Mouse (Mus musculus) layer of hippocampus, adult 18-20 months (tissue): ENCODE data around the gene Fer. TPM values are rescaled to one million over a fixed set of nuclear protein-coding genes. Genes with fewer than 3 reads are reported as not detected.

Source experiments
- DNase-seq, 2 experiments: peaks; one replicate each; pipeline ENCODE4 v3.0.0; 2022; ENCODE audit warnings: low spot score in 2 of 2
- total RNA-seq, 2 experiments: library from RNA; stranded (reverse); gene quantifications; 2 replicates each; pipeline ENCODE4 v1.2.3; 2021

Gene Fer
- total RNA-seq, 2 experiments from 2014 or later = 33.5 to 35.4 TPM

- DNase-seq = no peak
Measured at GRCm38 (mm10) chr17:63974253-63974652, 111.4 kb downstream of the Fer start.

- no peak for DNase-seq
Measured at GRCm38 (mm10) chr17:63978794-63979571, 116.1 kb downstream of the Fer start.

GRCm38 (mm10) chr17:63980167-63980566 is 117.3 kb downstream of the Fer start:
- no peak for DNase-seq

- no peak for DNase-seq
Measured at GRCm38 (mm10) chr17:63988710-63989109, 125.8 kb downstream of the Fer start.

GRCm38 (mm10) chr17:63991160-63991559 is 128.3 kb downstream of the Fer start:
- no peak for DNase-seq

- peak; percentile 19 to 65 for DNase-seq
Measured at GRCm38 (mm10) chr17:63995921-63996320, 133.1 kb downstream of the Fer start.

GRCm38 (mm10) chr17:63997643-63998042 is 134.8 kb downstream of the Fer start:
- no peak for DNase-seq

- no peak for DNase-seq
Measured at GRCm38 (mm10) chr17:64003444-64003843, 140.6 kb downstream of the Fer start.

GRCm38 (mm10) chr17:64005575-64006249 is 142.8 kb downstream of the Fer start:
- no peak for DNase-seq

- DNase-seq = no peak
Measured at GRCm38 (mm10) chr17:64016606-64017005, 153.7 kb downstream of the Fer start.

- no peak for DNase-seq
Measured at GRCm38 (mm10) chr17:64018240-64018639, 155.4 kb downstream of the Fer start.

GRCm38 (mm10) chr17:64018870-64019269 is 156.0 kb downstream of the Fer start:
- DNase-seq = no peak

GRCm38 (mm10) chr17:64019646-64020045 is 156.8 kb downstream of the Fer start:
- DNase-seq = peak; percentile 41 to 64

- DNase-seq = no peak
Measured at GRCm38 (mm10) chr17:64026485-64026884, 163.6 kb downstream of the Fer start.

- DNase-seq = no peak
Measured at GRCm38 (mm10) chr17:64041771-64042170, 178.9 kb downstream of the Fer start.

- DNase-seq = peak; percentile 85 to 91
Measured at GRCm38 (mm10) chr17:64045326-64045725, 182.5 kb downstream of the Fer start.

- no peak for DNase-seq
Measured at GRCm38 (mm10) chr17:64046557-64046956, 183.7 kb downstream of the Fer start.

GRCm38 (mm10) chr17:64050911-64051310 is 188.0 kb downstream of the Fer start:
- DNase-seq = no peak

- DNase-seq = no peak
Measured at GRCm38 (mm10) chr17:64053636-64054035, 190.8 kb downstream of the Fer start.

- DNase-seq = no peak
Measured at GRCm38 (mm10) chr17:64060529-64060928, 197.7 kb downstream of the Fer start.

GRCm38 (mm10) chr17:64065243-64065642 is 202.4 kb downstream of the Fer start:
- no peak for DNase-seq

- peak in 1 of 2 experiments; percentile 32 for DNase-seq
Measured at GRCm38 (mm10) chr17:64077392-64077791, 214.5 kb downstream of the Fer start.

- DNase-seq = no peak
Measured at GRCm38 (mm10) chr17:64084751-64085150, 221.9 kb downstream of the Fer start.
